Mouse (Mus musculus): ENCODE data around the gene Rnf216. TPM values are rescaled to one million over a fixed set of nuclear protein-coding genes. Genes with fewer than 3 reads are reported as not detected.

Rnf216 gene
- total and polyA plus RNA-seq, 3 experiments = 16.4 to 123 (median 30.8) TPM

GRCm38 (mm10) chr5:143129101-143129500 is 16.3 kb upstream of the Rnf216 start:
- TF ChIP-seq MXI1 (IDR thresholded peaks at IDR 0.05; ENCODE audit: low read depth, low read length) (no peak), RAD21 (IDR thresholded peaks at IDR 0.05; ENCODE audit: low read depth, low read length) (no peak), CTCF (IDR thresholded peaks at IDR 0.05 in 2 of 3, conservative IDR thresholded peaks at IDR 0.05 in 1 of 3; ENCODE audit: control insufficient read depth in 1 of 3, insufficient read depth in 1 of 3, low read depth in 2 of 3, low read length in 3 of 3, poor library complexity in 1 of 3, severe bottlenecking in 1 of 3) (no peak), E2F4 (IDR thresholded peaks at IDR 0.05; ENCODE audit: borderline replicate concordance, low read depth, low read length) (no peak), SIN3A (IDR thresholded peaks at IDR 0.05; ENCODE audit: low read length) (no peak), POLR2A (IDR thresholded peaks at IDR 0.05; ENCODE audit: control insufficient read depth in 1 of 2, insufficient read depth in 1 of 2, low read depth in 1 of 2, low read length in 2 of 2, poor library complexity in 1 of 2) (no peak), ZC3H11A (IDR thresholded peaks at IDR 0.05; ENCODE audit: low read depth, low read length) (no peak), MYC (IDR thresholded peaks at IDR 0.05; ENCODE audit: low read depth, low read length) (no peak), EP300 (IDR thresholded peaks at IDR 0.05; ENCODE audit: low read depth in 1 of 2, low read length in 2 of 2) (no peak), NELFE (IDR thresholded peaks at IDR 0.05; ENCODE audit: low read depth, low read length) (no peak), POLR2AphosphoS5 (IDR thresholded peaks at IDR 0.05; ENCODE audit: borderline replicate concordance, low read depth, low read length) (no peak), CHD2 (IDR thresholded peaks at IDR 0.05; ENCODE audit: low read length) (no peak), MAFK (IDR thresholded peaks at IDR 0.05; ENCODE audit: borderline replicate concordance, low read depth, low read length) (no peak), HCFC1 (IDR thresholded peaks at IDR 0.05; ENCODE audit: low read depth, low read length) (no peak)
- H3K27me3 ChIP-seq (ENCODE audit: control insufficient read depth in 1 of 2, insufficient read depth in 2 of 2, low read length in 2 of 2) = peaks cover 12 to 17% of the 10 kb centered on the region in 2 experiments
- no peak overlapping the region for H3K4me3 ChIP-seq (ENCODE audit: control insufficient read depth in 1 of 2, insufficient read depth in 1 of 2, low read depth in 2 of 2, low read length in 2 of 2)
- DNase-seq (ENCODE audit: low read depth, low spot score) = no peak
- H3K79me2 ChIP-seq (ENCODE audit: control insufficient read depth, insufficient read depth, low read length, poor library complexity) = no peaks in the 10 kb centered on the region
- no peaks in the 10 kb centered on the region for H3K9me3 ChIP-seq (replicated peaks; ENCODE audit: insufficient read depth, low read length)
- H3K27ac ChIP-seq (ENCODE audit: control insufficient read depth, low read depth, low read length) = no peak overlapping the region
- H3K9ac ChIP-seq (ENCODE audit: control insufficient read depth, low read depth, low read length, poor library complexity, severe bottlenecking) = no peak overlapping the region
- H3K4me1 ChIP-seq (ENCODE audit: control insufficient read depth in 1 of 2, insufficient read depth in 2 of 2, low read length in 2 of 2) = peaks cover 2 to 8% of the 10 kb centered on the region in 2 experiments; a peak in 2 of 4 replicates
- H3K36me3 ChIP-seq (ENCODE audit: control insufficient read depth in 1 of 2, insufficient read depth in 2 of 2, low read length in 2 of 2) = peaks cover 0 to 6% of the 10 kb centered on the region in 2 experiments; a peak in 2 of 4 replicates

DNA sequence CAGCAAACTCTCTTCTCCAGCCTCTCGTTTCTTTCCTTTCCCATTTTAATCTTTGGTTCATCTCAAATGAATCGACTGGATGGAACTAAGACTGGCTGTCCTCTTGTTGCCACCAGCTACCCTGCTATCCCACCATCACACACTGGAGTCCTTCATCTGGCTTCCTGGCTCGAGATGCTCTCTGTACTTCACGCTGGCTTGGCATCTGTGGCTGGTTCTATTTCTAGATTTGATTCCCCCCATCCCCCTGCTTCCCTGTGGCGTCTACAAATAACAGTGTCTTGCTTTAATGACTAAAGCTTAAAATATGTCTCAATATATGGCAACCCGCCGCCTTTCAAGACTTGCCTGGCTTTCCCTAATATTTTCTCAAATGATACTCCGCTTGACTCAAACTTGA is 15.0 kb upstream of the Rnf216 start:
- no peak overlapping the region for H3K4me3 ChIP-seq (ENCODE audit: control insufficient read depth in 1 of 2, insufficient read depth in 1 of 2, low read depth in 2 of 2, low read length in 2 of 2)
- H3K36me3 ChIP-seq (ENCODE audit: control insufficient read depth in 1 of 2, insufficient read depth in 2 of 2, low read length in 2 of 2) = peaks cover 0 to 6% of the 10 kb centered on the region in 2 experiments; a peak in 2 of 4 replicates
- no peaks in the 10 kb centered on the region for H3K9me3 ChIP-seq (replicated peaks; ENCODE audit: insufficient read depth, low read length)
- no peak overlapping the region for H3K27ac ChIP-seq (ENCODE audit: control insufficient read depth, low read depth, low read length)
- no peak for TF ChIP-seq ZMIZ1 (IDR thresholded peaks at IDR 0.05; ENCODE audit: low read depth, low read length)
- H3K4me1 ChIP-seq (ENCODE audit: control insufficient read depth in 1 of 2, insufficient read depth in 2 of 2, low read length in 2 of 2) = peaks cover 2 to 5% of the 10 kb centered on the region in 2 experiments; a peak in 2 of 4 replicates
- no peak for DNase-seq (ENCODE audit: low read depth, low spot score)
- no peaks in the 10 kb centered on the region for H3K79me2 ChIP-seq (ENCODE audit: control insufficient read depth, insufficient read depth, low read length, poor library complexity)
- peaks cover 15 to 18% of the 10 kb centered on the region in 2 experiments for H3K27me3 ChIP-seq (ENCODE audit: control insufficient read depth in 1 of 2, insufficient read depth in 2 of 2, low read length in 2 of 2)
- H3K9ac ChIP-seq (ENCODE audit: control insufficient read depth, low read depth, low read length, poor library complexity, severe bottlenecking) = no peak overlapping the region

DNA sequence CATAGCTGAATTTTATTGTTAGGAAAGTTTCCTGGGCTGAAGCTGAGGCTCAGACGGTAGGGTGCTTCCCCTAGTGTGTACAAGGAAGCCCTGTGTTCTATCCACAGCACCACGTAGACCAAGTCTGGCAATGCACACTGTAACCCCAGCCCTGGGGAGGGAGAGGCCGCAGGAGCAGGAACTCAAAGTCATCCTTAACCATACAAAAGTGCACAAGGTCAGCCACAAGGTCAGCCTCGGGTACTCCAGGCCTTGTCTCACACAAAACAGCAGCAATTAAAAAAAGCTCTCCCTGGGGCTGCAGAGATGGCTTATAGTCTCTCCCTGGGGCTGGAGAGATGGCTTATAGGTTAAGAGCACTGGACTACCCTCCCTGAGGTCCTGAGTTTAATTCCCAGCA is 14.1 kb upstream of the Rnf216 start:
- no peak overlapping the region for H3K9ac ChIP-seq (ENCODE audit: control insufficient read depth, low read depth, low read length, poor library complexity, severe bottlenecking)
- no peaks in the 10 kb centered on the region for H3K4me1 ChIP-seq (ENCODE audit: control insufficient read depth in 1 of 2, insufficient read depth in 2 of 2, low read length in 2 of 2)
- no peaks in the 10 kb centered on the region for H3K36me3 ChIP-seq (ENCODE audit: control insufficient read depth in 1 of 2, insufficient read depth in 2 of 2, low read length in 2 of 2)
- no peak overlapping the region for H3K4me3 ChIP-seq (ENCODE audit: control insufficient read depth in 1 of 2, insufficient read depth in 1 of 2, low read depth in 2 of 2, low read length in 2 of 2)
- H3K27ac ChIP-seq (ENCODE audit: control insufficient read depth, low read depth, low read length) = no peak overlapping the region
- H3K27me3 ChIP-seq (ENCODE audit: control insufficient read depth in 1 of 2, insufficient read depth in 2 of 2, low read length in 2 of 2) = peaks cover 16 to 18% of the 10 kb centered on the region in 2 experiments
- no peak for DNase-seq (ENCODE audit: low read depth, low spot score)
- H3K9me3 ChIP-seq (replicated peaks; ENCODE audit: insufficient read depth, low read length) = no peaks in the 10 kb centered on the region
- H3K79me2 ChIP-seq (ENCODE audit: control insufficient read depth, insufficient read depth, low read length, poor library complexity) = no peaks in the 10 kb centered on the region
- TF ChIP-seq EP300 (IDR thresholded peaks at IDR 0.05; ENCODE audit: low read depth in 1 of 2, low read length in 2 of 2) (no peak), CHD1 (IDR thresholded peaks at IDR 0.05; ENCODE audit: low read depth, low read length) (no peak), NRF1 (IDR thresholded peaks at IDR 0.05; ENCODE audit: insufficient read depth, low read depth, low read length, poor library complexity, severe bottlenecking) (no peak), USF2 (IDR thresholded peaks at IDR 0.05; ENCODE audit: borderline replicate concordance in 1 of 2, insufficient read depth in 1 of 2, low read depth in 1 of 2, low read length in 2 of 2) (no peak), MAFK (IDR thresholded peaks at IDR 0.05; ENCODE audit: borderline replicate concordance, low read depth, low read length) (no peak), TCF12 (IDR thresholded peaks at IDR 0.05; ENCODE audit: low read depth, low read length) (no peak), USF1 (IDR thresholded peaks at IDR 0.05; ENCODE audit: low read depth, low read length) (no peak), JUND (IDR thresholded peaks at IDR 0.05; ENCODE audit: low read depth, low read length) (no peak), E2F4 (IDR thresholded peaks at IDR 0.05; ENCODE audit: borderline replicate concordance, low read depth, low read length) (no peak), GABPA (IDR thresholded peaks at IDR 0.05; ENCODE audit: low read depth, low read length) (no peak), POLR2AphosphoS2 (IDR thresholded peaks at IDR 0.05; ENCODE audit: low read length) (no peak), CHD2 (IDR thresholded peaks at IDR 0.05; ENCODE audit: low read length) (no peak)
